Mouse (Mus musculus): Measurements from ENCODE around the gene Ppp2r5e.

GRCm38 (mm10) chr12:75492549-75493327 is 103.3 kb downstream of the Ppp2r5e start:
- TF ChIP-seq CTCF (conservative IDR thresholded peaks at IDR 0.05; ENCODE audit: insufficient read depth, insufficient read length, low read depth, low read length): no peak
- TF ChIP-seq POLR2A (IDR thresholded peaks at IDR 0.05; ENCODE audit: low read depth, low read length): no peak

All from kidney, adult 2 months (tissue).